Mouse (Mus musculus): ENCODE data around the gene Cacnb4.

GRCm38 (mm10) chr2:52567421-52567820 is 109.2 kb downstream of the Cacnb4 start:
- TF ChIP-seq GATA1 (IDR thresholded peaks at IDR 0.05; ENCODE audit: borderline replicate concordance, low read length), result no peak
- no peak for TF ChIP-seq FLI1 (IDR thresholded peaks at IDR 0.05; ENCODE audit: low read length)

Measured in megakaryocyte, embryonic 14.5 days (primary cell).